Mouse (Mus musculus) forebrain, embryonic 14.5 days (tissue): ENCODE results near the gene Inf2. TPM values are rescaled to one million over a fixed set of nuclear protein-coding genes. Genes with fewer than 3 reads are reported as not detected.

ENCODE experiments used
- ATAC-seq: fragments of 200-750 bp; cut with Nextera tagmentation; 2 replicates; pipeline ENCODE4 v1.8.0; 2017; ENCODE audit warnings: mild to moderate bottlenecking, moderate library complexity
- DNase-seq: peaks from one replicate; pipeline ENCODE4 v3.0.0-alpha.2; 2015; ENCODE audit warnings: low spot score
- H3K27ac ChIP-seq: fragments of 300-500 bp; sonication (generic); 2 replicates; pipeline ENCODE4 v1.5.1; 2014; ENCODE audit warnings: low read depth, mild to moderate bottlenecking, control low read depth, low read length, moderate library complexity
- H3K27me3 ChIP-seq: fragments of 300-500 bp; sonication (generic); replicated peaks from 2 replicates; pipeline ENCODE4 v1.6.1; 2014; ENCODE audit warnings: low read length, control low read depth, mixed read lengths; ENCODE audit not compliant: control insufficient read depth, insufficient read depth
- H3K36me3 ChIP-seq: fragments of 300-500 bp; sonication (generic); 2 replicates; pipeline ENCODE4 v1.6.1; 2014; ENCODE audit warnings: low read length, control low read depth; ENCODE audit not compliant: control insufficient read depth, insufficient read depth
- H3K4me1 ChIP-seq: fragments of 300-500 bp; sonication (generic); 2 replicates; pipeline ENCODE4 v1.6.1; 2014; ENCODE audit warnings: antibody characterized with exemption, low read length, control low read depth; ENCODE audit not compliant: control insufficient read depth, insufficient read depth
- H3K4me2 ChIP-seq: fragments of 300-500 bp; sonication (generic); 2 replicates; pipeline ENCODE4 v1.6.1; 2014; ENCODE audit warnings: mild to moderate bottlenecking, control low read depth, low read length
- H3K4me3 ChIP-seq: fragments of 300-500 bp; sonication (generic); 2 replicates; pipeline ENCODE4 v1.5.1; 2014; ENCODE audit warnings: low read depth, low read length, control low read depth
- H3K9ac ChIP-seq: fragments of 300-500 bp; sonication (generic); 2 replicates; pipeline ENCODE4 v1.6.1; 2014; ENCODE audit warnings: mild to moderate bottlenecking, low read length, control low read depth, moderate library complexity
- H3K9me3 ChIP-seq: fragments of 300-500 bp; sonication (generic); replicated peaks from 2 replicates; pipeline ENCODE4 v1.6.1; 2016; ENCODE audit warnings: low read length, control low read depth, mixed read lengths; ENCODE audit not compliant: control insufficient read depth
- WGBS: fragments of 180-500 bp; shearing (Covaris S2); extraction: QIAGEN DNeasy Blood & Tissue Kit; methylation state at CpG from one replicate; pipeline ENCODE4 v1.1.7; 2014; 5-methylcytosine and 5-hydroxymethylcytosine counted together
- polyA plus RNA-seq: library from polyadenylated mRNA; unstranded; fragments of >200 nt; fragmentation: Nextera tagmentation; extraction: Ambion mirVana; gene quantifications from 2 replicates; pipeline ENCODE4 v1.2.1, GENCODE M21; 2014

The Inf2 gene
- polyA plus RNA-seq: 2.6 and 2.9 TPM in 2 replicates

DNA sequence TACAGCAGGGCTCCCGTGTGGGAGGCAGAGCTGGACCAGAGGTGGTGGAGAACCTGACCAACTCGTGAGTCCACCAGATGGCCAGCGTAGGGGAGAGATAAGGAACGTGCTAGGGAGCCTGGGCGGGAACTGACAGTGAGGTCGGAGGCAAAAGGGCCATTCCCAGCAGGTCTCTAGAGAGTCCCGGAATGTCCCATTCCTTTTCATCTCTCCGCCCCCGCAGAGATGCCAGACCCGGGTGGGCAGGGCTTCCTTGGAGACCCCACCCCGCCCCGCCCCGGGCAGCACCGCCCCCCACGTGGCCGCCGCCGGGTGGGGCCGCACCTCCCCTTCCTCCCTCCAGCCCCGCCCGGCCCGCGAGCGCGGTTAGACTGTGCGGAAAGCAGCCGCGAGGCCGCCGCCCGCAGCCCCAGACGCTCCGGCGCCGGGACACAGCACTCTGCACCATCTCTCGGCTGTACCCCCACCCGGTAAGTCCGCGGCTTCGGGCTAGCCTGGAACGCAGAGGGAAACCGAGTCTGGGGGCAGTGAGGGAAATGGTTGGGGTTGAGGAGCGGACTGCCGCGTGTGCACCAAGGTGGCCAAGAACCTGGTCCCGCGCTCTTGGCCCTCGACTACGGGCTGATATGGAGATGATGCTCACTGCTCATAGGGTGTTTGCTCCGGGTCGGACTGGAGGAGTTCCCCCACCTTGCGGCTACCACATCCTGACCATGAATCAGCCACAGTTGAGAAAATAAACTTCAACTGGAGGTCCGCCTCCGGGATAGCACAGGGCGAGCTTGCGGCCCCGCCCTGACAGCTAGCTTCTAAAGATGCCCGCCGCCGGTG lies at the start of gene Inf2:
Inf2 (plus strand) TSS at position 359 of the 831 bp plus-strand sequence.
- H3K36me3 ChIP-seq: no peaks in the 10 kb centered on the region
- peak; percentile 70 for DNase-seq
- WGBS: under 1% methylated on average over 49 of the region's 60 CpGs
- H3K4me1 ChIP-seq: peaks cover 13% of the 10 kb centered on the region; the same call in 1 of the 2 replicates
- no peak within 1 kb of the TSS for H3K27ac ChIP-seq
- H3K27me3 ChIP-seq: peaks cover 18% of the 10 kb centered on the region
- peak; percentile 88 for ATAC-seq
- H3K9ac ChIP-seq: peak within 1 kb of the TSS; percentile 64
- peak within 1 kb of the TSS; percentile 43 for H3K4me3 ChIP-seq
- H3K4me2 ChIP-seq: peak within 1 kb of the TSS; percentile 91
- H3K9me3 ChIP-seq: no peaks in the 10 kb centered on the region

DNA sequence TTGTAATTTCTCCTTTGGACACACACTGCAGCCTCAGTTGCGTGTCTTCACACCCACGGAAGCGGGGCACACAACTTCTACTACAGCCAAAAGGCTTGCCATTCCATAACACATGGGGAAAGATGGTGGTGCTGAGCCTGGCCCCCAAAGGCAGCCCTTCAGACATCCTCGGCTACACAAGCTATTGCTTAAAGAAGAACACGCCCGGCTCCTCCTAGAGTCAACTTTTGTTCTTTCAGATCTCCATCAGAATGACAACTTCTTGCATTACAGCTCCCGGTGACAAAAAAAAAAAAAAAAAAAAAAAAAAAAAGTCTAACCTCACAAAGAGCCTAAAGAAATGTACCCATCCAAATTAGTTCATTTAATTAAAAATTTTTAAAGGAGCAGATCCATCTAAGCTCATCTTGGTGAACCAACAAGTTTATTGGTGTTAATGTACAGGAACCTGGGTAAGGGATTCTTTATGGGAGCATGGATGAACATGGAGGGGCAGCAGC lies 49.1 kb upstream of the Inf2 start:
- Histone ChIP-seq H3K27me3 (no peaks in the 10 kb centered on the region), H3K36me3 (no peaks in the 10 kb centered on the region), H3K9me3 (no peaks in the 10 kb centered on the region), H3K4me2 (no peak overlapping the region), H3K27ac (no peak overlapping the region), H3K4me3 (no peak overlapping the region), H3K9ac (no peak overlapping the region), H3K4me1 (peaks cover 29% of the 10 kb centered on the region)
- DNase-seq (no peak), ATAC-seq (no peak)
- WGBS: 93% methylated on average over 7 of the region's 7 CpGs

DNA sequence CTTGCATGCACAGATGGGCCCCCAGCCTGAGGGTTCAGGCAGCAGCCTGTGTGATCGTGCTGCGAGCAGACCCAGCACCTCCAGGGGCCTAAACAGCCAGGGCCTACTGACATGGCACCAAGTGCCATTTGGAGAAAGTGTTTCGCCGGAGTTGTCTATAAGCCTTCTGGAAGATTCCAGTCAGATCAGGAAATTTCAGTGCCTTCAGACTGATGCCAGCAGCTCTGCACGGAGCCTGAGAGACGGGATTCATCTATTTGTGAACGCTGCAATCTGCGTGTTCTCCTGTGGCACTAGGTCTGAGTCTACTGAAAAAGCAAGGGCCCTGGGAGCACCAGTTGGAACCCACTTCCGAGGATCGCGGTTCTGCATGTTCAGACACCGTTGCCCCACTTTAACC lies 48.3 kb upstream of the Inf2 start:
- ATAC-seq: no peak
- WGBS: 85% methylated on average over 12 of the region's 12 CpGs
- peak; percentile 41 for DNase-seq
- H3K9ac ChIP-seq: peak overlapping the region; percentile 40
- no peak overlapping the region for H3K4me3 ChIP-seq
- peak overlapping the region; percentile 94 for H3K27ac ChIP-seq
- no peak overlapping the region for H3K4me2 ChIP-seq
- peaks cover 32% of the 10 kb centered on the region for H3K4me1 ChIP-seq
- H3K9me3 ChIP-seq: no peaks in the 10 kb centered on the region
- H3K36me3 ChIP-seq: no peaks in the 10 kb centered on the region
- no peaks in the 10 kb centered on the region for H3K27me3 ChIP-seq

DNA sequence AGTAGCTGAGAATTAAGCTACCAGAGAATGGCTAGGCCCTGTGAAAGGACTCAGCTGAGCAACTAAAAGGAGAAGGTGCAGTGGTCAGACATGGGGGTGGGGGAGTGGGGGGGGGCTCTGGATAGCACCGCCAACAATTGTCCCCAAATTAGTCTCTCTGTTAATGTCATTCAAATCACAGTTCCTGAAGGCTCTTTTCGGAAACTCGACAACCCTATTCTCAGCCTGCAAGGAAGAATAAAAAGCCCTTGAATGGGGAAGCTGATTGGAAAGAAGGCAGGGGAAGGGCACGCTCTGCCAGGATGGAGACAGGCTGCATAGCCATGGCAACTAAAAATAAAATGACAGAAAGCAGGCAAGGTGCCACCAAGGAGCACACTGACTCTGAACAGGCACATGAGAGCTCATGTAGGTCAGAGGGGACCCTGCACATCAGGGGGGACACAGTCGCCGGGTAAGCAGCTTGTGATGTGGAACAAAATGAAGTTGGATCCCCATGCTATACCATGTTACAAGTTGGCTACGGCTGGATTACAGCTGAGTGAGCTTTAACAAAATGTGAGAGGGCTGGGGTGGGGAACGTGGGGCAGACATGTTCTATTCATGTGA lies 47.0 kb upstream of the Inf2 start:
- H3K4me2 ChIP-seq: peak overlapping the region; percentile 19; the same call in 1 of the 2 replicates
- H3K9ac ChIP-seq: peak overlapping the region; percentile 47; the same call in 1 of the 2 replicates
- no peaks in the 10 kb centered on the region for H3K9me3 ChIP-seq
- no peak overlapping the region for H3K4me3 ChIP-seq
- no peaks in the 10 kb centered on the region for H3K27me3 ChIP-seq
- ATAC-seq (peak; percentile 86), DNase-seq (peak; percentile 95)
- H3K36me3 ChIP-seq: no peaks in the 10 kb centered on the region
- peak overlapping the region; percentile 94 for H3K27ac ChIP-seq
- 2% methylated on average over 8 of the region's 8 CpGs for WGBS
- H3K4me1 ChIP-seq: peaks cover 39% of the 10 kb centered on the region

DNA sequence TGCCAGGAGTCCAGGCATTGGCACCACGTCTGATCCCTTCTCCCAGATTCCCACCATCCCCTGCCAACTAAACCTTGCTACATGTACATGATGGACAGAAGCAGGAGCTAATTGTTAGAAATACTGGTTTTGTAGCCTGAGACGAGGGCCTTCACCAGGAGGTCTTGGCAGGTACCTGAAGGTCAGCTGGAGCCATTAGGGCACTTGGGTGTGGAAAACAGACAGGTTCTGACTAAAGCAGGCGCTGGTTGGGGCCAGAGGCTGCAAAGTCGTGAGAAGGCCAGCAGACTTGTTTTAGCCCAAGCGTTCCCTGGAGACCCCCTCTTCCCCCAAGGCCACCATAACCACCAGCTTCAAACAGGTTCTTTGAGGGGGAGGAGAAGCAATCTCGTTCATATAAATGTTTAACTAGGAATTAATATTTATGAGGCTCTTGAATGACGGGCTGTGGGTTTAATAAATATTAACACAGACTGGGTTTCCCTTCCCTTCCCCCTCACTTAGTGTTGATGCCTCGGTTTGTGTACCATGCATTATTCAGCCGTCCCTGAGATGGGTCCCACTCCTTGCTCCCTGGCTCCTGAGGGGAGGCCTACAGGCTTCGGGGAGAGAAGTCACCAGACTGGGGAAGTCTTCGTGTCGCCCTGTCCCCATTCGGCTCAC lies 46.2 kb upstream of the Inf2 start:
- Histone ChIP-seq H3K27ac (peak overlapping the region; percentile 94), H3K4me1 (peaks cover 39% of the 10 kb centered on the region), H3K4me3 (no peak overlapping the region), H3K9ac (peak overlapping the region; percentile 47), H3K9me3 (no peaks in the 10 kb centered on the region), H3K4me2 (peak overlapping the region; percentile 19), H3K27me3 (no peaks in the 10 kb centered on the region), H3K36me3 (no peaks in the 10 kb centered on the region)
- peak; percentile 79 for DNase-seq
- ATAC-seq: peak; percentile 60
- 25% methylated on average over 13 of the region's 13 CpGs for WGBS

DNA sequence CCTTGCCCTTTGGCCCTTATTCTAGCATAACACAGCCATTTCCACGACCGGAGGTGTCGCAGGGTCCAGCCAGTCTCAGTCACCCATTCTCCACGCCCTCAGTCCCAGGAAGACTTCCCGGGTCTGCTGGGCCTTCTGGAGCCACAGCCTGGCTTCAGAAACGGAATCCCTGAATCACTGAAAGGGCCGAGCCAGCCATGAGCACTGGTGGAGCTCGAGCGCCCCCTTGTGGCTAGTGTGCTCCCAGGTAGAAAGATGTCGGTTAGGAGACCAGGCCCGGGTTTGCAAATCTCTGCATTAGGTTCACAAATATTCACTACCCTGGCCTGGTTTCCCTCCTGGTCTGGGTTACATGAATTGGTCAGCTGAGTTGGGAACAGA lies 45.7 kb upstream of the Inf2 start:
- Histone ChIP-seq H3K9me3 (no peaks in the 10 kb centered on the region), H3K27ac (peak overlapping the region; percentile 94), H3K9ac (peak overlapping the region; percentile 40), H3K36me3 (no peaks in the 10 kb centered on the region), H3K27me3 (no peaks in the 10 kb centered on the region), H3K4me2 (peak overlapping the region; percentile 7; the same call in 1 of the 2 replicates), H3K4me3 (no peak overlapping the region), H3K4me1 (peaks cover 39% of the 10 kb centered on the region)
- 6% methylated on average over 11 of the region's 11 CpGs for WGBS
- ATAC-seq (peak; percentile 56), DNase-seq (peak; percentile 94)

DNA sequence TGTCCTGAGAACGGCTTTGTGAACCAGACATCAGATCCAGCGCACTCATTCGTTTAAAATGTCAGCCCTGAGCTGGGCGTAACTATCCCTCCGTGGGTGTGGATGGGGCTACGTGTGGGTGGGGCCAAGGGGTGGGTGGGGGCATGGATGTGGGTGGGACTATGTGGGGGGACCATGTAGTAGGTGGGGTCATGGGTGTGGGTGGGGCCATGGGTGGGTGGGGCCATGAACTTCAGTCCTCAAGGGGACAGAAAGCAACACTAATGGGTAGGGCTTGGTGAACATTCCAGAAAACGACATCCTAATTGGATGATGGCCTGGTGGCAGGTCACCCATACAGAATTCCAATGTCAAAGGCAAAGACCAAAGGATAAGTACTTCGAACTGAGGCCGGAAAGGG lies 44.6 kb upstream of the Inf2 start:
- WGBS: 72% methylated on average over 9 of the region's 9 CpGs
- peaks cover 39% of the 10 kb centered on the region for H3K4me1 ChIP-seq
- no peak for ATAC-seq
- H3K36me3 ChIP-seq: no peaks in the 10 kb centered on the region
- no peak overlapping the region for H3K4me2 ChIP-seq
- no peak overlapping the region for H3K4me3 ChIP-seq
- no peak overlapping the region for H3K9ac ChIP-seq
- H3K27ac ChIP-seq: no peak overlapping the region
- H3K9me3 ChIP-seq: no peaks in the 10 kb centered on the region
- no peaks in the 10 kb centered on the region for H3K27me3 ChIP-seq
- no peak for DNase-seq

DNA sequence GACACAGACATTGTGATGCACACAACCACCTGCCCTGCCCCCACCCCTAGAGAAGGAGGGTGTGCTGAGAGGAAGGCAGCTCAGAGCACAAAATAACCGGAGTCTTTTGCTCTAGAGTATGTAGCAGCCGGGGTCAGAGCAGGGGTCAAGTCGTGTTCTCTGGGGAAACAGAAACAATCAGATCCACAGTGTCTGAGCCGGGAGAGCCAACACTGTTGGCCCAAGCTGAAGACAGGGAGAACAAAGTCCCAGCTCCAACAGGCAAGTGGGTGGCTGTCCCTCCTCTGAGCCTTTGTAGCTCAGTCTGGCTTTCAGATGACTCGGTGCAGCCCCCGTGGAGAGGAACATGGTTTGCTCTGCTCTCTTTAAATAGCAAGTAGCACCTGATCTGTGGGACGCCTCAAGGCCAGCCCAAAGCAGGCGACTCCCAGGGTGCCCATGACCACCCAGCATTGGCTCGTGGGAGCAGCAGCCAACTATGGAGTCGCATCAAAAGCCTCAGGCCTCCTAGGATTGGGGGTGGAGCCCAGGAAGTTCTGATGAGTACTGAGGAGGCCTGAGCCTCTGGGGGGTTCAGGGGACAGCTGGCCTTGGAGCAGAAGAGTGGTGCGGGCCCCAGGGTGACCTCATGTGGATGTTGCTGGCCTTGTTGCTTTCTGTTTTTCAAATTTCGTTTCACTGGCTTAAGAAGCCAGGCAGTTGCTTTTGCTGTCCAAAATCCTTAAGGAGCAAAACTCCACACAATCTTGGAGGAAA lies 43.5 kb upstream of the Inf2 start:
- Histone ChIP-seq H3K27ac (peak overlapping the region; percentile 7; the same call in 1 of the 2 replicates), H3K4me3 (no peak overlapping the region), H3K4me2 (no peak overlapping the region), H3K36me3 (no peaks in the 10 kb centered on the region), H3K9ac (peak overlapping the region; percentile 18), H3K4me1 (peaks cover 36% of the 10 kb centered on the region), H3K27me3 (no peaks in the 10 kb centered on the region), H3K9me3 (no peaks in the 10 kb centered on the region)
- ATAC-seq (no peak), DNase-seq (no peak)
- WGBS: 35% methylated on average over 12 of the region's 12 CpGs
